In genomic region chr7:134800079-134800478, GRCm38 (mm10) we compare ENCODE assay signal across 12 mouse cellular contexts.
DNase-seq lines count a peak whose midpoint lies in the region; ATAC-seq and TF ChIP-seq lines count a peak whose summit lies in the region.
"Had no signal": no experiment of that assay in that cellular context is flagged by ENCODE, and none has a peak within 500 bp of the region (broad histone marks: within the 10 kb centered on the region; RNA-seq: fewer than 3 reads in every experiment).

No protein-coding gene starts in this region.

- H3K9me3 ChIP-seq in liver, postnatal 0 days (ENCODE audit: low read length) = no peaks in the 10 kb centered on the region
- H3K9me3 ChIP-seq: liver, embryonic 15.5 days; midbrain, embryonic 15.5 days had no signal

- H3K4me1 ChIP-seq in liver, postnatal 0 days (ENCODE audit: insufficient read depth) = no peaks in the 10 kb centered on the region
- H3K4me1 ChIP-seq: liver, embryonic 15.5 days; midbrain, embryonic 15.5 days had no signal

- no peak overlapping the region for H3K27ac ChIP-seq in liver, postnatal 0 days (ENCODE audit: low read depth)
- H3K27ac ChIP-seq: liver, embryonic 15.5 days; midbrain, embryonic 15.5 days had no signal

- H3K36me3 ChIP-seq in liver, postnatal 0 days (replicated peaks; ENCODE audit: insufficient read depth, low read length) = peaks cover 10% of the 10 kb centered on the region; the same call in 1 of the 2 replicates
- H3K36me3 ChIP-seq: liver, embryonic 15.5 days; midbrain, embryonic 15.5 days had no signal

- no peak overlapping the region for H3K9ac ChIP-seq in liver, postnatal 0 days (replicated peaks)
- H3K9ac ChIP-seq: liver, embryonic 15.5 days; midbrain, embryonic 15.5 days had no signal

- ATAC-seq in liver, postnatal 0 days = no peak
- ATAC-seq: midbrain, embryonic 15.5 days had no signal

- no peak for TF ChIP-seq EP300 in liver, postnatal 0 days (IDR thresholded peaks at IDR 0.05; ENCODE audit: low read depth)

- no peak for TF ChIP-seq CTCF in liver, postnatal 0 days (IDR thresholded peaks at IDR 0.05; ENCODE audit: low read depth)

- DNase-seq in frontal cortex, adult 2 months (ENCODE audit: extremely low spot score in 1 of 2, low spot score in 1 of 2) = peak; percentile 21 to 79
- DNase-seq in frontal cortex, postnatal 14 days (ENCODE audit: low spot score in 2 of 2) = no peak
- DNase-seq in 3134 (ENCODE audit: extremely low read depth, insufficient read length, low spot score) = peak; percentile 54
- peak; percentile 36 to 73 for DNase-seq in adrenal gland, adult 18-20 months (ENCODE audit: low spot score in 2 of 2)
- peak; percentile 44 for DNase-seq in layer of hippocampus, adult 9-10 months (ENCODE audit: low spot score)
- no peak for DNase-seq in spleen, adult 12 weeks (ENCODE audit: low spot score)
- no peak for DNase-seq in heart, adult 8-10 months (ENCODE audit: low spot score)
- no peak for DNase-seq in liver, postnatal 0 days
- DNase-seq: heart, postnatal 36 days had no signal

- no peak overlapping the region for H3K4me3 ChIP-seq in liver, postnatal 0 days (ENCODE audit: low read depth, low read length)
- H3K4me3 ChIP-seq: liver, embryonic 15.5 days; midbrain, embryonic 15.5 days had no signal

- 76% methylated on average over 4 of the region's 4 CpGs for WGBS in liver, postnatal 0 days (ENCODE audit: insufficient replicate concordance)

- no peak overlapping the region for H3K4me2 ChIP-seq in liver, postnatal 0 days (ENCODE audit: low read depth, low read length)
- H3K4me2 ChIP-seq: liver, embryonic 15.5 days; midbrain, embryonic 15.5 days had no signal

- no peaks in the 10 kb centered on the region for H3K27me3 ChIP-seq in liver, postnatal 0 days (ENCODE audit: insufficient read depth, low read length)
- H3K27me3 ChIP-seq: CH12.LX; liver, embryonic 15.5 days; midbrain, embryonic 15.5 days had no signal

Comparison
In these comparisons a context has a peak if more than half of its experiments do, and no peak if none do; other contexts are left out.
1. DNase-seq: peak in frontal cortex, adult 2 months (2 of 2), 3134 (single experiment), adrenal gland, adult 18-20 months (2 of 2) and layer of hippocampus, adult 9-10 months (single experiment); none in frontal cortex, postnatal 14 days (0 of 2), spleen, adult 12 weeks (single experiment), heart, adult 8-10 months (single experiment) and liver, postnatal 0 days (single experiment).